Mouse (Mus musculus): Measurements from ENCODE around the gene Lap3. TPM values are rescaled to one million over a fixed set of nuclear protein-coding genes. Genes with fewer than 3 reads are reported as not detected.

Lap3 gene
- total RNA-seq, 2 experiments from 2014 or later, result 48.2 to 51.6 TPM

Other genes starting within 250 kb of the Lap3 start
- gene Qdpr, start 43.1 kb upstream of the Lap3 start, total RNA-seq (2021), result 10 to 100 TPM; 95.6 to 98.3 TPM
- not detected for gene Clrn2, start 39.6 kb upstream of the Lap3 start, total RNA-seq (2021)
- gene Med28, start 26.9 kb downstream of the Lap3 start, total RNA-seq (2021), result 10 to 100 TPM; 80.0 to 83.5 TPM
- gene Fam184b, start 146.2 kb downstream of the Lap3 start, total RNA-seq (2021), result 10 to 100 TPM; 20.5 to 21.4 TPM
- gene Ncapg, start 176.5 kb downstream of the Lap3 start, total RNA-seq (2021), result 1 to 10 TPM; 1.9 to 2.4 TPM

Data from layer of hippocampus, postnatal 10 days (tissue).